Mouse (Mus musculus): ENCODE measurements around the gene Erbb3. TPM values are rescaled to one million over a fixed set of nuclear protein-coding genes. Genes with fewer than 3 reads are reported as not detected.
"Not testable (repeated sequence)": the region's sequence is repeated elsewhere in the genome, so short reads cannot be mapped to it uniquely, and the experiment has no call there.

The Erbb3 gene
- polyA plus RNA-seq, 1 experiment from 2014 or later: 3.1 TPM

GRCm38 (mm10) chr10:128622702-128623101 lies 33.2 kb upstream of the Erbb3 start:
- 83% methylated on average over 4 of the region's 4 CpGs for WGBS
- no peak for DNase-seq (ENCODE audit: extremely low spot score, low spot score)
- H3K4me1 ChIP-seq: peaks cover 10% of the 10 kb centered on the region
- peaks cover 35% of the 10 kb centered on the region for H3K36me3 ChIP-seq (replicated peaks)
- no peak overlapping the region for H3K27ac ChIP-seq
- no peak overlapping the region for H3K4me3 ChIP-seq
- no peaks in the 10 kb centered on the region for H3K9me3 ChIP-seq
- H3K27me3 ChIP-seq (ENCODE audit: poor library complexity, severe bottlenecking): no peaks in the 10 kb centered on the region

- H3K4me3 ChIP-seq: no peak overlapping the region
- peaks cover 10% of the 10 kb centered on the region for H3K4me1 ChIP-seq
- WGBS: 77% methylated on average over 3 of the region's 3 CpGs
- no peak overlapping the region for H3K27ac ChIP-seq
- DNase-seq (ENCODE audit: extremely low spot score, low spot score): no peak
- no peaks in the 10 kb centered on the region for H3K27me3 ChIP-seq (ENCODE audit: poor library complexity, severe bottlenecking)
- H3K36me3 ChIP-seq (replicated peaks): peaks cover 35% of the 10 kb centered on the region
- H3K9me3 ChIP-seq: no peaks in the 10 kb centered on the region
These were observed 32.6 kb upstream of the Erbb3 start for GRCm38 (mm10) chr10:128621986-128622520.

- peaks cover 7% of the 10 kb centered on the region for H3K4me1 ChIP-seq
These were observed 30.8 kb upstream of the Erbb3 start for GRCm38 (mm10) chr10:128620241-128620640.

GRCm38 (mm10) chr10:128619148-128619547 lies 29.7 kb upstream of the Erbb3 start:
- not testable (repeated sequence) for H3K4me3 ChIP-seq; H3K4me1 ChIP-seq; H3K27ac ChIP-seq; H3K27me3 ChIP-seq (ENCODE audit: poor library complexity, severe bottlenecking); DNase-seq (ENCODE audit: extremely low spot score, low spot score); H3K9me3 ChIP-seq
- WGBS: 87% methylated on average over 5 of the region's 5 CpGs
- H3K36me3 ChIP-seq (replicated peaks): peaks cover 20% of the 10 kb centered on the region

More at GRCm38 (mm10) chr10:128620241-128620640, 30.8 kb upstream of the Erbb3 start:
- H3K27me3 ChIP-seq (ENCODE audit: poor library complexity, severe bottlenecking): no peaks in the 10 kb centered on the region
- peaks cover 31% of the 10 kb centered on the region for H3K36me3 ChIP-seq (replicated peaks)
- no peak overlapping the region for H3K27ac ChIP-seq
- no peak for DNase-seq (ENCODE audit: extremely low spot score, low spot score)
- no peak overlapping the region for H3K4me3 ChIP-seq
- H3K9me3 ChIP-seq: no peaks in the 10 kb centered on the region

GRCm38 (mm10) chr10:128618570-128618969 lies 29.1 kb upstream of the Erbb3 start:
- no peak overlapping the region for H3K27ac ChIP-seq
- H3K4me3 ChIP-seq: no peak overlapping the region
- 91% methylated on average over 1 of the region's 1 CpGs for WGBS
- peaks cover 14% of the 10 kb centered on the region for H3K36me3 ChIP-seq (replicated peaks)
- no peak for DNase-seq (ENCODE audit: extremely low spot score, low spot score)
- H3K9me3 ChIP-seq: no peaks in the 10 kb centered on the region
- peaks cover 2% of the 10 kb centered on the region; the same call in 1 of the 2 replicates for H3K27me3 ChIP-seq (ENCODE audit: poor library complexity, severe bottlenecking)
- H3K4me1 ChIP-seq: no peaks in the 10 kb centered on the region

- not testable (repeated sequence) for H3K9me3 ChIP-seq; H3K4me1 ChIP-seq; DNase-seq (ENCODE audit: extremely low spot score, low spot score); H3K27me3 ChIP-seq (ENCODE audit: poor library complexity, severe bottlenecking); H3K36me3 ChIP-seq (replicated peaks); H3K4me3 ChIP-seq; H3K27ac ChIP-seq
- 90% methylated on average over 6 of the region's 7 CpGs for WGBS
These were observed 26.5 kb upstream of the Erbb3 start for GRCm38 (mm10) chr10:128615798-128616448.

GRCm38 (mm10) chr10:128614934-128615333 lies 25.5 kb upstream of the Erbb3 start:
- no peak overlapping the region for H3K27ac ChIP-seq

GRCm38 (mm10) chr10:128613820-128614219 lies 24.4 kb upstream of the Erbb3 start:
- H3K9me3 ChIP-seq; DNase-seq (ENCODE audit: extremely low spot score, low spot score); H3K27ac ChIP-seq; H3K4me1 ChIP-seq; H3K36me3 ChIP-seq (replicated peaks); H3K4me3 ChIP-seq; H3K27me3 ChIP-seq (ENCODE audit: poor library complexity, severe bottlenecking): not testable (repeated sequence)
- 77% methylated on average over 4 of the region's 4 CpGs for WGBS

More at GRCm38 (mm10) chr10:128614934-128615333, 25.5 kb upstream of the Erbb3 start:
- Histone ChIP-seq H3K9me3 (no peaks in the 10 kb centered on the region), H3K4me3 (no peak overlapping the region), H3K36me3 (replicated peaks) (no peaks in the 10 kb centered on the region), H3K27me3 (ENCODE audit: poor library complexity, severe bottlenecking) (peaks cover 9% of the 10 kb centered on the region; the same call in 1 of the 2 replicates), H3K4me1 (0 out of 2 replicates have a peak, but pooled peaks cover 3% of the 10 kb centered on the region)
- 61% methylated on average over 3 of the region's 3 CpGs for WGBS
- DNase-seq (ENCODE audit: extremely low spot score, low spot score): no peak

GRCm38 (mm10) chr10:128613154-128613440 lies 23.6 kb upstream of the Erbb3 start:
- Histone ChIP-seq H3K4me3 (no peak overlapping the region; the same call in 1 of the 2 replicates), H3K9me3 (no peaks in the 10 kb centered on the region), H3K4me1 (0 out of 2 replicates have a peak, but pooled peaks cover 3% of the 10 kb centered on the region), H3K27me3 (ENCODE audit: poor library complexity, severe bottlenecking) (peaks cover 9% of the 10 kb centered on the region; the same call in 1 of the 2 replicates), H3K36me3 (replicated peaks) (no peaks in the 10 kb centered on the region), H3K27ac (no peak overlapping the region)
- WGBS: 41% methylated on average over 6 of the region's 6 CpGs
- DNase-seq (ENCODE audit: extremely low spot score, low spot score): no peak

GRCm38 (mm10) chr10:128612433-128613153 lies 23.1 kb upstream of the Erbb3 start:
- Histone ChIP-seq H3K4me1 (0 out of 2 replicates have a peak, but pooled peaks cover 3% of the 10 kb centered on the region), H3K27ac (no peak overlapping the region), H3K9me3 (no peaks in the 10 kb centered on the region), H3K4me3 (peak overlapping the region; percentile 11; the same call in 1 of the 2 replicates), H3K27me3 (ENCODE audit: poor library complexity, severe bottlenecking) (peaks cover 9% of the 10 kb centered on the region; the same call in 1 of the 2 replicates), H3K36me3 (replicated peaks) (no peaks in the 10 kb centered on the region)
- 15% methylated on average over 16 of the region's 16 CpGs for WGBS
- peak; percentile 68 for DNase-seq (ENCODE audit: extremely low spot score, low spot score)

- H3K36me3 ChIP-seq (replicated peaks): no peaks in the 10 kb centered on the region
- 44% methylated on average over 2 of the region's 2 CpGs for WGBS
These were observed 17.0 kb upstream of the Erbb3 start for GRCm38 (mm10) chr10:128606483-128606882.

GRCm38 (mm10) chr10:128602470-128603128 lies 13.1 kb upstream of the Erbb3 start:
- no peaks in the 10 kb centered on the region for H3K36me3 ChIP-seq (replicated peaks)
- no peaks in the 10 kb centered on the region for H3K9me3 ChIP-seq
- no peak for DNase-seq (ENCODE audit: extremely low spot score, low spot score)
- H3K4me1 ChIP-seq: no peaks in the 10 kb centered on the region
- H3K27me3 ChIP-seq (ENCODE audit: poor library complexity, severe bottlenecking): no peaks in the 10 kb centered on the region
- no peak overlapping the region for H3K27ac ChIP-seq
- WGBS: 96% methylated on average over 4 of the region's 4 CpGs
- no peak overlapping the region for H3K4me3 ChIP-seq

More at GRCm38 (mm10) chr10:128606483-128606882, 17.0 kb upstream of the Erbb3 start:
- Histone ChIP-seq H3K27me3 (ENCODE audit: poor library complexity, severe bottlenecking) (no peaks in the 10 kb centered on the region), H3K4me1 (no peaks in the 10 kb centered on the region), H3K4me3 (no peak overlapping the region), H3K9me3 (no peaks in the 10 kb centered on the region), H3K27ac (no peak overlapping the region)
- no peak for DNase-seq (ENCODE audit: extremely low spot score, low spot score)
